9 mouse cellular contexts compared by ENCODE assay signal in the genomic region with DNA sequence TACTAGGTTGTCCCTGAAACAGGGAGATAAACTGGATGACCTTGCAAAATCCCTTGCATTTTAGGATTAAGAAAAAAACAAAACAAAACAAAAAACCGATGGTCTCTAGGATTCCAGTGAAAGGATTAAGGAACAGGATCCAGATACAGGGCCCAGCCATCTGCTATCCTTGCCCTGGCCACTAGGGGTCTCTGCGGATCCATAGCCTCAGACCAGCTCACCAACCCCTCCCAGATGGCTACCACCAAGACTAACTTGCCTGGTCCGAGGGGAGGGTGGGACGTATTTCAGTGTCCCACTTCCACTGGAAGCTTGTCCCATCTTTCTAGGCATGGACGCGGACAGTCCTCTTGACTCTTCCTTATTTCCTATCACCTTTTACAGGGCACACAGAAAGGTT.
DNase-seq lines count a peak whose midpoint lies in the region; ATAC-seq and TF ChIP-seq lines count a peak whose summit lies in the region.
"Had no signal": no experiment of that assay in that cellular context is flagged by ENCODE, and none has a peak within 500 bp of the region (broad histone marks: within the 10 kb centered on the region; RNA-seq: fewer than 3 reads in every experiment).

No protein-coding gene starts in this region.

- H3K4me3 ChIP-seq in MEL (ENCODE audit: control insufficient read depth in 1 of 2, insufficient read depth in 1 of 2, low read depth in 2 of 2, low read length in 2 of 2): no peak overlapping the region
- no peak overlapping the region for H3K4me3 ChIP-seq in cerebellum, adult 2 months (replicated peaks; ENCODE audit: insufficient read depth, low read depth, low read length)
- no peak overlapping the region for H3K4me3 ChIP-seq in layer of hippocampus, adult 2 months
- H3K4me3 ChIP-seq in lung, postnatal 0 days (ENCODE audit: low read depth, low read length): no peak overlapping the region

- TF ChIP-seq CTCF in MEL (IDR thresholded peaks at IDR 0.05 in 2 of 3, conservative IDR thresholded peaks at IDR 0.05 in 1 of 3; ENCODE audit: control insufficient read depth in 1 of 3, insufficient read depth in 1 of 3, low read depth in 2 of 3, low read length in 3 of 3, poor library complexity in 1 of 3, severe bottlenecking in 1 of 3): peak; percentile 73 to 94 (median 91)
- TF ChIP-seq CTCF in cerebellum, adult 2 months (IDR thresholded peaks at IDR 0.05; ENCODE audit: borderline replicate concordance, insufficient read depth, low read depth, low read length): peak; percentile 99
- peak; percentile 100 for TF ChIP-seq CTCF in layer of hippocampus, adult 2 months (conservative IDR thresholded peaks at IDR 0.05)
- TF ChIP-seq CTCF in lung, postnatal 0 days (IDR thresholded peaks at IDR 0.05): peak; percentile 95

- no peak for TF ChIP-seq EP300 in MEL (IDR thresholded peaks at IDR 0.05; ENCODE audit: low read depth in 1 of 2, low read length in 2 of 2)
- no peak for TF ChIP-seq EP300 in lung, postnatal 0 days (IDR thresholded peaks at IDR 0.05)

- H3K79me2 ChIP-seq in MEL (ENCODE audit: control insufficient read depth, insufficient read depth, low read length, poor library complexity): no peaks in the 10 kb centered on the region

- H3K27ac ChIP-seq in MEL (ENCODE audit: control insufficient read depth, low read depth, low read length): no peak overlapping the region
- H3K27ac ChIP-seq in cerebellum, adult 2 months (ENCODE audit: insufficient read depth, low read length): no peak overlapping the region
- H3K27ac ChIP-seq in layer of hippocampus, adult 2 months: peak overlapping the region; percentile 80; the same call in 1 of the 2 replicates
- peak overlapping the region; percentile 22; the same call in 1 of the 2 replicates for H3K27ac ChIP-seq in lung, postnatal 0 days (ENCODE audit: low read length)
- H3K27ac ChIP-seq: macrophage had no signal

- WGBS in cerebellum, adult 2 months: 4% methylated on average over 6 of the region's 6 CpGs
- WGBS in lung, postnatal 0 days: 4% methylated on average over 6 of the region's 6 CpGs

- H3K9ac ChIP-seq in MEL (ENCODE audit: control insufficient read depth, low read depth, low read length, poor library complexity, severe bottlenecking): no peak overlapping the region
- H3K9ac ChIP-seq in lung, postnatal 0 days (replicated peaks; ENCODE audit: low read depth): no peak overlapping the region

- no peaks in the 10 kb centered on the region for H3K4me1 ChIP-seq in MEL (ENCODE audit: control insufficient read depth in 1 of 2, insufficient read depth in 2 of 2, low read length in 2 of 2)
- no peaks in the 10 kb centered on the region for H3K4me1 ChIP-seq in cerebellum, adult 2 months (ENCODE audit: control insufficient read depth, insufficient read depth, low read length)
- no peaks in the 10 kb centered on the region for H3K4me1 ChIP-seq in lung, postnatal 0 days (ENCODE audit: insufficient read depth, low read depth, low read length)

- H3K9me3 ChIP-seq in MEL (replicated peaks; ENCODE audit: insufficient read depth, low read length): no peaks in the 10 kb centered on the region
- no peaks in the 10 kb centered on the region for H3K9me3 ChIP-seq in lung, postnatal 0 days (ENCODE audit: low read length)

- H3K4me2 ChIP-seq in lung, postnatal 0 days (replicated peaks; ENCODE audit: low read depth, low read length): peak overlapping the region; percentile 25

- DNase-seq in MEL (ENCODE audit: low read depth, low spot score): peak; percentile 62
- peak; percentile 77 to 87 for DNase-seq in cerebellum, adult 2 months
- DNase-seq in layer of hippocampus, adult 2 months (ENCODE audit: low spot score in 2 of 2): peak; percentile 82 to 89
- peak; percentile 82 for DNase-seq in lung, postnatal 0 days (ENCODE audit: low spot score)
- peak; percentile 78 for DNase-seq in ovary, postnatal 36 days (ENCODE audit: low spot score)
- peak; percentile 72 for DNase-seq in thymus, postnatal 4 days

- peak; percentile 57 for TF ChIP-seq RAD21 in MEL (IDR thresholded peaks at IDR 0.05; ENCODE audit: low read depth, low read length)

- TF ChIP-seq POLR2A in MEL (IDR thresholded peaks at IDR 0.05; ENCODE audit: control insufficient read depth in 1 of 2, insufficient read depth in 1 of 2, low read depth in 1 of 2, low read length in 2 of 2, poor library complexity in 1 of 2): no peak
- no peak for TF ChIP-seq POLR2A in cerebellum, adult 2 months (IDR thresholded peaks at IDR 0.05; ENCODE audit: borderline replicate concordance, insufficient read depth, low read length)

- ATAC-seq in frontal cortex, adult (ENCODE audit: low TSS enrichment): peak; percentile 88
- peak; percentile 84 to 90 for ATAC-seq in hematopoietic stem cell, adult 5-6 weeks (replicated peaks in 1 of 2; ENCODE audit: insufficient read depth in 1 of 2, low FRiP score in 2 of 2, low TSS enrichment in 1 of 2, low read depth in 1 of 2, poor library complexity in 2 of 2, severe bottlenecking in 2 of 2)
- peak; percentile 66 for ATAC-seq in lung, postnatal 0 days

- H3K27me3 ChIP-seq in MEL (ENCODE audit: control insufficient read depth in 1 of 2, insufficient read depth in 2 of 2, low read length in 2 of 2): peaks cover 3 to 15% of the 10 kb centered on the region in 2 experiments; a peak in 3 of 4 replicates
- H3K27me3 ChIP-seq in cerebellum, adult 2 months (ENCODE audit: control insufficient read depth, insufficient read depth, low read length): no peaks in the 10 kb centered on the region
- H3K27me3 ChIP-seq in lung, postnatal 0 days (replicated peaks; ENCODE audit: insufficient read depth, low read length): no peaks in the 10 kb centered on the region

- H3K36me3 ChIP-seq in MEL (ENCODE audit: control insufficient read depth in 1 of 2, insufficient read depth in 2 of 2, low read length in 2 of 2): no peaks in the 10 kb centered on the region
- no peaks in the 10 kb centered on the region for H3K36me3 ChIP-seq in lung, postnatal 0 days (ENCODE audit: insufficient read depth, low read length)

TF ChIP-seq in MEL, 35 proteins besides CTCF, POLR2A, EP300 and RAD21:
- peak; percentile 52 for TF ChIP-seq SMC3 (IDR thresholded peaks at IDR 0.05; ENCODE audit: low read depth, low read length)
- no peak for TF ChIP-seq SIN3A (IDR thresholded peaks at IDR 0.05; ENCODE audit: low read length)

Comparison
In these comparisons a context has a peak if more than half of its experiments do, and no peak if none do; other contexts are left out.
1. H3K27ac ChIP-seq: peak in layer of hippocampus, adult 2 months (single experiment) and lung, postnatal 0 days (single experiment); none in MEL (single experiment) and cerebellum, adult 2 months (single experiment).
2. Peak in every context shown above with its lines, with median percentiles within 50 percentile points of each other: DNase-seq, CTCF ChIP-seq and ATAC-seq.